Mouse (Mus musculus): ENCODE data around the gene Gm20479.

Gene Gm20479

GRCm38 (mm10) chr7:27310996-27311535 is 46.2 kb downstream of the Gm20479 start:
- DNase-seq (ENCODE audit: low spot score in 2 of 2): no peak

DNA sequence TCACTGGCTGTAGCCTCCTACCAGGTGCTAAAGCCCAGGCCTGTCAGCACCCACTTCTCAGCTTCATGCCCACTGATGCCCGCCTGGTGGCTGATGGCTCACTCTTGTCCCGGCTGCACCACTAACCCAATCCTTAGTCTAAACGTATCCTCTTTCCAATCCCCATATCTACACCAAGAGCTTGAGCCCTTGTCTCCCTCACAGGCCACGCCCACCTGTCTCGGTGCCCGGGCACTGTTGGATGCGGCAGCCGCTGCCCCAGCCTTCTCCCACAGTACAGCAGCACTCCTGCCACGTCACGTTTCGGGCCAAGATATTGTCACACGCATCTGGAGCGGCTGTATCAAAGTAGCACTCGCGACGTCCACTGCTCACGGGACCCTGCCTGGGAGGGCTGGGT is 46.9 kb downstream of the Gm20479 start:
- peak in 1 of 2 experiments; percentile 58 for DNase-seq (ENCODE audit: low spot score in 2 of 2)

GRCm38 (mm10) chr7:27309832-27310231 is 47.4 kb downstream of the Gm20479 start:
- no peak for DNase-seq (ENCODE audit: low spot score in 2 of 2)

DNA sequence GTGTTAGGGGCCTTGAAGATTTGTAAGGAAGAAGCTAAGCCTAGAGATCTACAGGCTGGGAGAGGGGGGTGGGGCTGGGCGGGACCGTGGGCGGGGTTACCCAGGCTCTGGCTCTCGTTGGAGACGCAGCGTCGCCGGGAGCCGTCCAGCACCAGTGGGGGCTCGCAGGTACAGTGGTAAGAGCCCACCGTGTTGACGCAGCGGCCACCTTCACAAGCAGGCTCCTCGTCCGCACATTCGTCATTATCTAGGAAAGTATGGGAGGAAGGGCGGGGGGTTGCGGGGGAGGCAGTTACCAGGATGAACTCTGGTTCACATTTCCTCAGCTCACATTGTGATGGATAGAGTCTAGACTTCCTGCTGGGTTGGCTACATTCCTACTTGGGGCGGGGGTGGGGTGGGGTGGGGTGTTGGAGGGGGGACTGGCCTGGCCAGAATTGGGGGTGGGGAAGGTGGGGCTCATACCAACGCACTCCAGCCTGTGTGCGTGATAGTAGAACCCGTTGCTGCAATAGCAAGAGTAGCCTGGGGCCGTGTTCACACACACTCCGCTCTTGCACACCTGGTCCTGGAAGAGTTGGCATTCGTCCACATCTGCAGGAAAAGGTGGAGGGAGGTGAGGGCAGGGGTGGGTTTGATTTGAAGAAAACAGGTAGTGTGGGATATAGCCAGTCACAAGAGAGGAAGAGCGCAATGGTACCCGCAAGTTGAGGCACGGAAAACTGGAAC is 48.2 kb downstream of the Gm20479 start:
- DNase-seq (ENCODE audit: low spot score in 2 of 2): peak in 1 of 2 experiments; percentile 53

DNA sequence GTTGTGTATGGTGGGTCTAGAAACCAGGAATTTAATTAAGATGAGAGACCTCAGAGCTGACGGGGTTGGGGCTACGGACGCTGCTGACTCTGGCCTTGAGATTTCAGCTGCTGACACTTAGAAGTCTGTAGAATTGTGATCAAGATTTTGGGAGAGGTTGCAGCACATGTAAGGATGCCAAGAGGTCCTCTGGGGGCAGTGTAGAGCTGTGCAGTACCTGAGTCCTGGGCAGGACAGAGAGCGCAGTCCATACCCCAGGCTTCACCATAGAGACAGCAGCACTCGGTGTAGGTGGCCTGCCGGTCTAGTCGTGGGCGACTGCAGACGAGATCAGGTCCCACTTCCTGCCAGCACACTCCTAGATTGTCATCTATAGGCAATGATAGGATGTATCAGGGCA is 49.7 kb downstream of the Gm20479 start:
- DNase-seq (ENCODE audit: low spot score in 2 of 2): no peak

- DNase-seq (ENCODE audit: low spot score in 2 of 2): peak in 1 of 2 experiments; percentile 45
Observed at GRCm38 (mm10) chr7:27306161-27307160, 50.8 kb downstream of the Gm20479 start.

- no peak for DNase-seq (ENCODE audit: low spot score in 2 of 2)
Observed at GRCm38 (mm10) chr7:27305091-27305730, 52.0 kb downstream of the Gm20479 start.

All from urinary bladder, adult 18-20 months (tissue).